Mouse (Mus musculus): ENCODE results near the gene Smpd1. TPM values are rescaled to one million over a fixed set of nuclear protein-coding genes. Genes with fewer than 3 reads are reported as not detected.

The Smpd1 gene
- polyA plus RNA-seq, 1 experiment = 102 TPM

DNA sequence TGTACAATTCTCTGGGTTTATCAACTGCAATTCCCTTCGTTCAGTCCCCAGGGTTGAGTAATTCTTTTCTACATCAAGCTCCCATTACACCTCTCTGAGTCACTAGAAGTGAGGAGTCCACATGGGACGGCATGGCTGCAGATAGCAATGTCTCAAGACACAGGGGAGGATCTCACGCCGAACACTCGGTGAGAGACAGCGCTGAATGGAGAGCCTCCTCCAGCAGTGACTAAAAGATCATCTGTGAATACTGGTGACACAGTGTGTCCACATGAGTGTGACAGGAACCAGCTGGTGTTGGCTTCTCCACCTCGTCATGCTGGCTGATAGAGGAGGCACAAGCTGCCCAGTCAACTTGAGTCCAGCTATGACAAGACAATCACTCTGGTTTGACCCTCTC is 6.2 kb upstream of the Smpd1 start:
- H3K4me1 ChIP-seq (ENCODE audit: control insufficient read depth, insufficient read depth, low read length) = no peaks in the 10 kb centered on the region
- no peak overlapping the region for H3K4me3 ChIP-seq (replicated peaks; ENCODE audit: insufficient read depth, low read depth, low read length)
- no peak for DNase-seq
- 52% methylated on average over 7 of the region's 7 CpGs for WGBS
- no peak overlapping the region for H3K27ac ChIP-seq (ENCODE audit: insufficient read depth, low read length)
- no peak for TF ChIP-seq POLR2A (IDR thresholded peaks at IDR 0.05; ENCODE audit: borderline replicate concordance, insufficient read depth, low read length)
- no peaks in the 10 kb centered on the region for H3K27me3 ChIP-seq (ENCODE audit: control insufficient read depth, insufficient read depth, low read length)

DNA sequence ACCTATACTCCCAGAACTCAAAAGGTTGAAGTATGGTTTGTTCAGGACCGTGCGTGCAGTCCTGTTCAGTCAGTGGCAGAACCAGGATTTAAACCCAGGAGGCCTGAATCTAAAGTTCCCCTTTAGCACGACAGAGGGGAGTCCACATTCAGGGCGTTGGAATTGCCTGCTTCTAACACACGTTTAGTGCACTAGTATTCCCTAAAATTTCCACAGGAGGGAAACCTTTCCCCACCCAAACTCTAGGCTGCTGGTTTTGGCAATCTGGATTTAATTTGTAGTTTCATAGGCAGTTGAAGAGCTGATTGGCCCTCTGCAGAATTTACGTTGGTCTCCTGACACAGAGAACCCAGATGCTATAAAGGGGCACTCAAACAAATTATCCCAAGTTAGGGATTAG is 5.1 kb upstream of the Smpd1 start:
- no peak for TF ChIP-seq POLR2A (IDR thresholded peaks at IDR 0.05; ENCODE audit: borderline replicate concordance, insufficient read depth, low read length)
- TF ChIP-seq CTCF (IDR thresholded peaks at IDR 0.05; ENCODE audit: borderline replicate concordance, insufficient read depth, low read depth, low read length) = peak; percentile 66
- Histone ChIP-seq H3K4me1 (ENCODE audit: control insufficient read depth, insufficient read depth, low read length) (no peaks in the 10 kb centered on the region), H3K4me3 (replicated peaks; ENCODE audit: insufficient read depth, low read depth, low read length) (no peak overlapping the region), H3K27me3 (ENCODE audit: control insufficient read depth, insufficient read depth, low read length) (no peaks in the 10 kb centered on the region), H3K27ac (ENCODE audit: insufficient read depth, low read length) (no peak overlapping the region)
- WGBS = 35% methylated on average over 6 of the region's 6 CpGs
- peak; percentile 51 to 71 for DNase-seq

DNA sequence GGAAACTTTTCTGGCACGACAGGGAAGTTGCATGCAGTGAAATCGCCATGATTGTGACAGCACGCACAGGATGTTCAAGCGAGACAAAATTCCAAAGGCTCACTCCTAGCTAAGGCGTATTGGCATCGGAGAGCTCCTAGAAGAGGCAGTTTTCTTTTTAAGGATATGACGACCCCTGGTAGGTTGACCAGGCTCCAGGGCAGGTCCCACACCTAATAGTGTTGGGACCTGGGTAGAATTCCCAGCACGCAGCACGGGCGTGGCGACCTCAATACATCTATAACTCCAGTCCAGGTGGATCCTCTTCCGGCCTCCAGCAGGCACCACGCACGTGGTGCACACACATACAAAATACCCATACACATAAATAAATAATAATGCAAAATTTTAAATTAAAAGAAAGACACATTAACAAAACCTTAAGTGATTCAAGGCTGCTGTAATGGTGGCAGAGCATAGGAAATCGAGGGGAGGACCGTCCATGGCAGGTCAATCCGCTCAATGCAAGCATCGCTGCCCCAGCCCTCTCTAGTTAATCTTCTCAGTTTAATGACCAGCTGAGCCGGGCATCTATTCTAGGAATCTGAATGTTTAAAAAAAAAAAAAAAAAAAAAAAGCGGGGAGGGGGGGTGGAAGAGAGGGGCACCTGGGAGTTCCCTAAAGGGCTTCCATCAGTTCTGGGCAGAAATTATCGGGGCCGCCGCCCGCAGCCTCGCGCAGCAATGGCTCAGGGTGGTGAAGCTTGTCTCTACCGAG is 526 bp upstream of the Smpd1 start:
- TF ChIP-seq POLR2A (IDR thresholded peaks at IDR 0.05; ENCODE audit: borderline replicate concordance, insufficient read depth, low read length) = no peak
- TF ChIP-seq CTCF (IDR thresholded peaks at IDR 0.05; ENCODE audit: borderline replicate concordance, insufficient read depth, low read depth, low read length) = no peak
- peak overlapping the region; percentile 85 for H3K4me3 ChIP-seq (replicated peaks; ENCODE audit: insufficient read depth, low read depth, low read length)
- WGBS = 19% methylated on average over 26 of the region's 27 CpGs
- H3K27me3 ChIP-seq (ENCODE audit: control insufficient read depth, insufficient read depth, low read length) = no peaks in the 10 kb centered on the region
- H3K27ac ChIP-seq (ENCODE audit: insufficient read depth, low read length) = peak overlapping the region; percentile 81
- peaks cover 24% of the 10 kb centered on the region for H3K4me1 ChIP-seq (ENCODE audit: control insufficient read depth, insufficient read depth, low read length)
- DNase-seq = peak in 1 of 2 experiments; percentile 43

DNA sequence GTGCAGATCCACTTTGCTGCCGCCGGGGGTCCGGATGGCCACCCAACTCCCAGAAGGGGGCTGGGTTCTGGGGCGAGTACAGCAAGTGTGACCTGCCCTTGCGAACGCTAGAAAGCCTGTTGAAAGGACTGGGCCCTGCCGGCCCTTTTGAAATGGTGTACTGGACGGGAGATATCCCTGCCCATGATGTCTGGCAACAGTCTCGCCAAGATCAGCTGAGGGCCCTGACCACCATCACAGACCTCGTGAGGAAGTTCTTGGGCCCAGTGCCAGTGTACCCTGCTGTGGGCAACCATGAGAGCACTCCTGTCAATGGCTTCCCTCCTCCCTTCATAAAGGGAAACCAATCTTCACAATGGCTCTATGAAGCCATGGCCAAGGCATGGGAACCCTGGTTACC is 1.4 kb downstream of the Smpd1 start:
- H3K4me3 ChIP-seq (replicated peaks; ENCODE audit: insufficient read depth, low read depth, low read length) = peak overlapping the region; percentile 85
- WGBS = 49% methylated on average over 10 of the region's 10 CpGs
- H3K27ac ChIP-seq (ENCODE audit: insufficient read depth, low read length) = peak overlapping the region; percentile 89; the same call in 1 of the 2 replicates
- TF ChIP-seq CTCF (IDR thresholded peaks at IDR 0.05; ENCODE audit: borderline replicate concordance, insufficient read depth, low read depth, low read length) (no peak), POLR2A (IDR thresholded peaks at IDR 0.05; ENCODE audit: borderline replicate concordance, insufficient read depth, low read length) (no peak)
- no peaks in the 10 kb centered on the region for H3K27me3 ChIP-seq (ENCODE audit: control insufficient read depth, insufficient read depth, low read length)
- DNase-seq = peak in 1 of 2 experiments; percentile 57
- peaks cover 29% of the 10 kb centered on the region for H3K4me1 ChIP-seq (ENCODE audit: control insufficient read depth, insufficient read depth, low read length)

DNA sequence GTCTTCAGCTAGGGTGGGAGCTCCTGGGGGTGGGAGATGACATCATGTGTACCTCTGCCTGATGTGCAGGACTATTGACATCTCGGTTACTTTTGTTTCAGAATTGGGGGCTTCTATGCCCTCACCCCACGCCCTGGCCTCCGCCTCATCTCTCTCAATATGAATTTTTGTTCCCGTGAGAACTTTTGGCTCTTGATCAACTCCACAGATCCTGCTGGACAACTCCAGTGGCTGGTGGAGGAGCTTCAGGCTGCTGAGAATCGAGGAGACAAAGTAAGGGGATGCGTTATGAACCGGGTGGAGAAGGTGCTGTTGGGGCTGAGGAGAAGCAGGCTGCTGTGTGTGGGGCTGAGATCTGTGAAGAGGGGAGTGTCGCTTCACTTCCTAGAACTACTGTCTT is 2.2 kb downstream of the Smpd1 start:
- peak overlapping the region; percentile 46 for H3K4me3 ChIP-seq (replicated peaks; ENCODE audit: insufficient read depth, low read depth, low read length)

DNA sequence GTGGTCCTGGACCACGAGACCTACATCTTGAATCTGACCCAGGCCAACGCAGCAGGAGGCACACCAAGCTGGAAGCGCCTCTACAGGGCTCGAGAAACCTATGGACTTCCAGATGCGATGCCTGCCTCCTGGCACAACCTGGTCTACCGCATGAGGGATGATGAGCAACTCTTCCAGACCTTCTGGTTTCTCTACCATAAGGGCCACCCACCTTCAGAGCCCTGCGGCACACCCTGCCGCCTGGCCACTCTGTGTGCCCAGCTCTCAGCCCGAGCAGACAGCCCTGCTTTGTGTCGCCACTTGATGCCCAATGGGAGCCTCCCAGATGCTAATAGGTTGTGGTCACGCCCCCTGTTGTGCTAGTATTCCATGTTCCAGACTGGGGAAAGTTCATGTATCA is 3.5 kb downstream of the Smpd1 start:
- Histone ChIP-seq H3K4me1 (ENCODE audit: control insufficient read depth, insufficient read depth, low read length) (peaks cover 33% of the 10 kb centered on the region), H3K27ac (ENCODE audit: insufficient read depth, low read length) (peak overlapping the region; percentile 25; the same call in 1 of the 2 replicates), H3K27me3 (ENCODE audit: control insufficient read depth, insufficient read depth, low read length) (no peaks in the 10 kb centered on the region), H3K4me3 (replicated peaks; ENCODE audit: insufficient read depth, low read depth, low read length) (no peak overlapping the region)
- no peak for DNase-seq
- TF ChIP-seq CTCF (IDR thresholded peaks at IDR 0.05; ENCODE audit: borderline replicate concordance, insufficient read depth, low read depth, low read length) = no peak
- no peak for TF ChIP-seq POLR2A (IDR thresholded peaks at IDR 0.05; ENCODE audit: borderline replicate concordance, insufficient read depth, low read length)
- 16% methylated on average over 11 of the region's 11 CpGs for WGBS

More for the DNA sequence above, 2.2 kb downstream of the Smpd1 start:
- peak in 1 of 2 experiments; percentile 44 for DNase-seq
- Histone ChIP-seq H3K4me1 (ENCODE audit: control insufficient read depth, insufficient read depth, low read length) (peaks cover 29% of the 10 kb centered on the region), H3K27me3 (ENCODE audit: control insufficient read depth, insufficient read depth, low read length) (no peaks in the 10 kb centered on the region), H3K27ac (ENCODE audit: insufficient read depth, low read length) (peak overlapping the region; percentile 63; the same call in 1 of the 2 replicates)
- no peak for TF ChIP-seq POLR2A (IDR thresholded peaks at IDR 0.05; ENCODE audit: borderline replicate concordance, insufficient read depth, low read length)
- TF ChIP-seq CTCF (IDR thresholded peaks at IDR 0.05; ENCODE audit: borderline replicate concordance, insufficient read depth, low read depth, low read length) = no peak
- 38% methylated on average over 8 of the region's 8 CpGs for WGBS

DNA sequence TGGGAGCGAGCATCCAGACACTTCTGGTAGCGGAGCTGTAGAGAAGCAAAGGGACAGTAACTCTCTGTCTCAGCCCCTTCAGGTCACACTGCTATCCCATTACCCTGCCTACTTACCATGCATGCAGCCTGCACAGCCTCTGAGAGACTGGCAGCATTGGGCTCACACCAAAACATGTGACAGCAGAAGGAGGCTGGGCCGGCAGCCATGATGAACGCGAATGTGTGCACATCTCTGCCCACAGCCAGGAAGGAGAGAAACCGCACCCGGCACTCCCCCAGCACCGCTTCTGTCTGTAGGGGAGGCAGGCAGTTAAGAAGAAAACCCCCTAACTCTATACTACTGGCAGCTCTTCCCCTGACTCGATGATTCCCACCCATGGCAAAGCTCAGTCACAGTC is 4.9 kb downstream of the Smpd1 start:
- Histone ChIP-seq H3K27me3 (ENCODE audit: control insufficient read depth, insufficient read depth, low read length) (no peaks in the 10 kb centered on the region), H3K4me1 (ENCODE audit: control insufficient read depth, insufficient read depth, low read length) (peaks cover 34% of the 10 kb centered on the region), H3K27ac (ENCODE audit: insufficient read depth, low read length) (no peak overlapping the region), H3K4me3 (replicated peaks; ENCODE audit: insufficient read depth, low read depth, low read length) (no peak overlapping the region)
- 43% methylated on average over 9 of the region's 9 CpGs for WGBS
- DNase-seq = no peak
- TF ChIP-seq POLR2A (IDR thresholded peaks at IDR 0.05; ENCODE audit: borderline replicate concordance, insufficient read depth, low read length) (no peak), CTCF (IDR thresholded peaks at IDR 0.05; ENCODE audit: borderline replicate concordance, insufficient read depth, low read depth, low read length) (no peak)

DNA sequence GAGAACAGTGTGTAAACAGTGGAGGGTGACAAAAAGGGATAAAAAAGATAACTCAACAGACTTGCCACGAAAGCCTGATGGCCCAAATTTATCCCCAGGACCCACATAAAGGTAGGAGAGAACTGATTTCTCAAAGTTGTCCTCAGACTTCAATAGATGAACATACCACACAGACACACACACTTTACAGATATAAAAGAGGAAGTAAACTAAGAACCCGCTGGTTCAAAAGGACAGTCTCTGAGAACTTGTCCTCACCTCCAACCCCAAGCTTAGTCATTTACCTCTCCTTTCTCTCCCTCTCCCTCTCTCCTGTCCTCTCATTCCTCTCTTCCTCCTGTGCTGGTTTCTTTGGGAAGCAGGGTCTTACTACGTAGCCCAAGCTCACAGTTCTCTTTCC is 8.2 kb downstream of the Smpd1 start:
- no peak overlapping the region for H3K4me3 ChIP-seq (replicated peaks; ENCODE audit: insufficient read depth, low read depth, low read length)
- no peak for DNase-seq
- TF ChIP-seq CTCF (IDR thresholded peaks at IDR 0.05; ENCODE audit: borderline replicate concordance, insufficient read depth, low read depth, low read length) (no peak), POLR2A (IDR thresholded peaks at IDR 0.05; ENCODE audit: borderline replicate concordance, insufficient read depth, low read length) (no peak)
- no peaks in the 10 kb centered on the region for H3K27me3 ChIP-seq (ENCODE audit: control insufficient read depth, insufficient read depth, low read length)
- no peak overlapping the region for H3K27ac ChIP-seq (ENCODE audit: insufficient read depth, low read length)
- WGBS = 77% methylated on average over 3 of the region's 3 CpGs
- peaks cover 46% of the 10 kb centered on the region for H3K4me1 ChIP-seq (ENCODE audit: control insufficient read depth, insufficient read depth, low read length)

All from cerebellum, adult 2 months (tissue).